ENCODE assay signal across 7 mouse cellular contexts in genomic region chr2:180120292-180120761, GRCm38 (mm10). TPM values are rescaled to one million over a fixed set of nuclear protein-coding genes. Genes with fewer than 3 reads are reported as not detected.
DNase-seq lines count a peak whose midpoint lies in the region; ATAC-seq and TF ChIP-seq lines count a peak whose summit lies in the region.

No protein-coding gene starts in this region.

- TF ChIP-seq CTCF in testis, adult 2 months (IDR thresholded peaks at IDR 0.05; ENCODE audit: control insufficient read depth, insufficient read depth, insufficient replicate concordance, low read depth, low read length) = no peak

- H3K4me2 ChIP-seq in forebrain, embryonic 15.5 days (replicated peaks) = peak overlapping the region; percentile 74
- peak overlapping the region; percentile 94 for H3K4me2 ChIP-seq in liver, embryonic 16.5 days (ENCODE audit: low read depth, low read length)

- no peak for ATAC-seq in forebrain, embryonic 15.5 days (replicated peaks)
- no peak for ATAC-seq in liver, embryonic 16.5 days (ENCODE audit: low read depth)

- TF ChIP-seq POLR2A in testis, adult 2 months (IDR thresholded peaks at IDR 0.05; ENCODE audit: control insufficient read depth, low read depth, low read length) = no peak

- peaks cover 17% of the 10 kb centered on the region for H3K4me1 ChIP-seq in testis, adult 2 months (ENCODE audit: control insufficient read depth, insufficient read depth, low read length)
- peaks cover 45% of the 10 kb centered on the region for H3K4me1 ChIP-seq in forebrain, embryonic 15.5 days
- H3K4me1 ChIP-seq in liver, embryonic 16.5 days (ENCODE audit: control insufficient read depth, low read depth, low read length) = peaks cover 25% of the 10 kb centered on the region

- H3K36me3 ChIP-seq in testis, adult 2 months (ENCODE audit: control insufficient read depth, insufficient read depth, low read length) = no peaks in the 10 kb centered on the region
- H3K36me3 ChIP-seq in forebrain, embryonic 15.5 days = peaks cover 5% of the 10 kb centered on the region; the same call in 1 of the 2 replicates
- H3K36me3 ChIP-seq in liver, embryonic 16.5 days (ENCODE audit: control insufficient read depth, insufficient read depth) = no peaks in the 10 kb centered on the region

- peak overlapping the region; percentile 68; the same call in 1 of the 2 replicates for H3K27ac ChIP-seq in testis, adult 2 months (ENCODE audit: control insufficient read depth, insufficient read depth, low read depth, low read length)
- no peak overlapping the region for H3K27ac ChIP-seq in forebrain, embryonic 15.5 days (replicated peaks)
- H3K27ac ChIP-seq in liver, embryonic 16.5 days (ENCODE audit: low read length) = no peak overlapping the region

- no peak for DNase-seq in testis, postnatal 14 days (ENCODE audit: low spot score)
- DNase-seq in cerebellum, postnatal 4 days (ENCODE audit: low spot score in 2 of 2) = no peak
- no peak for DNase-seq in urinary bladder, postnatal 36 days (ENCODE audit: low spot score in 2 of 2)
- DNase-seq in layer of hippocampus, adult 18-20 months (ENCODE audit: low spot score in 2 of 2) = no peak

- H3K27me3 ChIP-seq in testis, adult 2 months (ENCODE audit: control insufficient read depth, insufficient read depth, low read length) = no peaks in the 10 kb centered on the region
- H3K27me3 ChIP-seq in forebrain, embryonic 15.5 days = no peaks in the 10 kb centered on the region
- no peaks in the 10 kb centered on the region; the same call in 1 of the 2 replicates for H3K27me3 ChIP-seq in liver, embryonic 16.5 days (ENCODE audit: control insufficient read depth, insufficient read depth, low read depth, low read length)

- no peaks in the 10 kb centered on the region for H3K9me3 ChIP-seq in forebrain, embryonic 15.5 days
- H3K9me3 ChIP-seq in liver, embryonic 16.5 days (replicated peaks; ENCODE audit: control insufficient read depth, low read length) = no peaks in the 10 kb centered on the region

- 76% methylated on average over 5 of the region's 5 CpGs for WGBS in forebrain, embryonic 15.5 days
- WGBS in liver, embryonic 16.5 days (ENCODE audit: insufficient replicate concordance) = 31% methylated on average over 5 of the region's 5 CpGs

- peak overlapping the region; percentile 89 for H3K4me3 ChIP-seq in testis, adult 2 months (ENCODE audit: control insufficient read depth, low read depth, low read length)
- H3K4me3 ChIP-seq in forebrain, embryonic 15.5 days = peak overlapping the region; percentile 74
- peak overlapping the region; percentile 87 for H3K4me3 ChIP-seq in liver, embryonic 16.5 days (ENCODE audit: low read depth, low read length)

- H3K9ac ChIP-seq in forebrain, embryonic 15.5 days (replicated peaks) = peak overlapping the region; percentile 73; the same call in 1 of the 2 replicates
- H3K9ac ChIP-seq in liver, embryonic 16.5 days (ENCODE audit: low read depth, low read length) = peak overlapping the region; percentile 83; the same call in 1 of the 2 replicates

RNA-seq across cellular contexts. Expression of gene Osbpl2, which starts 1.2 kb away (rescaled TPM):
- polyA plus RNA-seq in testis, adult 2 months (2012; rRNA removed) = 16.0 and 18.5 TPM in 2 replicates
- polyA plus RNA-seq in forebrain, embryonic 15.5 days (2015; fragmentation: Nextera tagmentation; extraction: Ambion mirVana) = 66.3 and 67.3 TPM in 2 replicates
- 8.7 and 10.2 TPM in 2 replicates for polyA plus RNA-seq in liver, embryonic 16.5 days (2015; fragmentation: Nextera tagmentation; extraction: Ambion mirVana)
- total RNA-seq in layer of hippocampus, adult 18-20 months (2021) = 10 to 100 TPM; 47.6 to 47.9 TPM

RNA-seq across cellular contexts. Expression of gene Hrh3, which starts 16.0 kb away (rescaled TPM):
- polyA plus RNA-seq in testis, adult 2 months (2012; rRNA removed) = 5.1 and 5.9 TPM in 2 replicates
- 2.3 and 2.7 TPM in 2 replicates for polyA plus RNA-seq in forebrain, embryonic 15.5 days (2015; fragmentation: Nextera tagmentation; extraction: Ambion mirVana)
- not detected in 2 replicates for polyA plus RNA-seq in liver, embryonic 16.5 days (2015; fragmentation: Nextera tagmentation; extraction: Ambion mirVana)
- 10 to 100 TPM; 49.0 to 63.4 TPM for total RNA-seq in layer of hippocampus, adult 18-20 months (2021)

RNA-seq across cellular contexts. Expression of gene Mtg2, which starts 49.9 kb away (rescaled TPM):
- polyA plus RNA-seq in testis, adult 2 months (2012; rRNA removed) = 7.0 and 7.8 TPM in 2 replicates
- polyA plus RNA-seq in forebrain, embryonic 15.5 days (2015; fragmentation: Nextera tagmentation; extraction: Ambion mirVana) = 35.6 and 38.5 TPM in 2 replicates
- polyA plus RNA-seq in liver, embryonic 16.5 days (2015; fragmentation: Nextera tagmentation; extraction: Ambion mirVana) = 9.7 and 11.1 TPM in 2 replicates
- 10 to 100 TPM; 17.9 to 18.9 TPM for total RNA-seq in layer of hippocampus, adult 18-20 months (2021)

RNA-seq across cellular contexts. Expression of gene Adrm1, which starts 51.0 kb away (rescaled TPM):
- polyA plus RNA-seq in testis, adult 2 months (2012; rRNA removed) = 107 and 114 TPM in 2 replicates
- 201 and 206 TPM in 2 replicates for polyA plus RNA-seq in forebrain, embryonic 15.5 days (2015; fragmentation: Nextera tagmentation; extraction: Ambion mirVana)
- 91.4 and 96.6 TPM in 2 replicates for polyA plus RNA-seq in liver, embryonic 16.5 days (2015; fragmentation: Nextera tagmentation; extraction: Ambion mirVana)
- total RNA-seq in layer of hippocampus, adult 18-20 months (2021) = 100 to 1,000 TPM; 103 to 105 TPM
